Mouse (Mus musculus) gastrocnemius, postnatal 4 days (tissue): ENCODE data around the gene Setd2. TPM values are rescaled to one million over a fixed set of nuclear protein-coding genes. Genes with fewer than 3 reads are reported as not detected.
A peak's percentile ranks its signal among the peaks of the same experiment; 100 is the strongest.

Experiments used
- DNase-seq, 2 experiments: peaks; one replicate each; pipeline ENCODE4 v3.0.0; 2021 to 2022; ENCODE audit warnings: low spot score in 2 of 2, mixed read lengths in 2 of 2
- long read RNA-seq, 2 experiments: library from polyadenylated mRNA; stranded (forward); transcript quantifications; one replicate each; pipeline ENCODE4 v2.0.0; 2021
- total RNA-seq, 2 experiments: library from RNA; stranded (reverse); gene quantifications; 2 replicates each; pipeline ENCODE4 v1.2.3; 2021

Setd2 gene
- total RNA-seq, result 10 to 100 TPM; 61.7 to 62.3 TPM
- long read RNA-seq, experiment 1, partial matches to known transcripts, result 5 of 6 reads
- long read RNA-seq, experiment 1, other reads (novel, unspliced or antisense), result 0 of 6 reads
- long read RNA-seq, experiment 2, partial matches to known transcripts, result 3 of 6 reads
- long read RNA-seq, experiment 2, other reads (novel, unspliced or antisense), result 3 of 6 reads

DNA sequence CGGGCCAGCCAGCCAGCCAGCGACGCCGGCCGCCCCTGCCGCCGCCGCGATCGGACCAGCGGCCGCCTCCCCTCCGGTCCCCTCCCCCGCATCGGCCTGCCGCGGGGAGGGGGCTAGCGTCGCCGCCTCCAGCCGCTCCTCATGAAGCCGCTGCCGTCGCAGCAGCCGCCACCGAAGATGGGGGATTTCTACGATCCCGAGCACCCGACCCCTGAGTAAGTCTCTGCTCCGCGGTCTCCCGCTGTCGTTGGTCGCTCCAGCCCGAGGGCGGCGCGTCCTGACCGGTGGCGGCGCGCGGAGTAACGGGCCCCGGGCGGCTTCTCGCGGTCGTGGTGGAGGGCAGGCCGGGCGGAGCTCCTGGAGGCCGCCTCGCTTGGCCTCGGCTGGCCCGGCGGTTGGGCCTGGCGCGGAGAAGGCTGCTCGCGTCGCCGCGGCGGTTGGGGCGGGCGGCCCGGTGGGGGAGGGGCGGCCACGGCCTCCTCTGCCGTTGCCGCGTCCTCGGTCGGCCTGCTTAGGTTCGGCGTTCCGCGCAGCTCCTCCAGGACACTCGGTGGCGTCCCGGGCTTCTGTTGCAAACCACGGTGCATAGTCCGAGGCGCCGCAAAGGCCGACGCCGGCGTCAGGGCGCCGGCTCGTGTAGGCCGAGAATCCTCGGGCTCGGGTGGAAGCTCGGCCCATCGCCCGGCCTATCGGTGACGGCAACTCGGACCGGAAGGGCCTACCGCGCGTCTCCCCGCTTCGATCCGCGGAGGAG lies at the start of gene Setd2:
Setd2 (plus strand) TSS at position 60 of the 754 bp plus-strand sequence.
- peak; percentile 62 to 76 for DNase-seq

DNA sequence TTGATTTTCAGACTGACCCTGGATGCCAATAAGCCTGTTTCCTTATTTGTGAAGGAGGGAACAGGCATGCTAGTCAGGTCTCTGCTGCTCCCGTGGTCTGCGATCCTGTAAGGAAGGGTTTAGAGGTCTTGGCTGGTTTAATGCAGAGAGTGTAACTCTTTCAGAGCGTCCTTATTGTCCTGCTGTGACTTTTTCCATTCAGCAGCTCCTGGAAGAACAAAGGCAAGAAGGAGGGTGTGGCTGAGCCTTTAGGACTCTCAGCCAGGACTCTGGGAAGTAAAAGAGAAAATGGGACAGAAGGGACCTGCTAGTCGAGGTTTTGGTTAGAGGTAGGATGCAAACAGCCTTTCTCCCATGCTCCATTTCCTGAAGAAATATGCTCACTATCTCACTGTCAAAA lies 43.6 kb upstream of the Setd2 start:
- no peak for DNase-seq

DNA sequence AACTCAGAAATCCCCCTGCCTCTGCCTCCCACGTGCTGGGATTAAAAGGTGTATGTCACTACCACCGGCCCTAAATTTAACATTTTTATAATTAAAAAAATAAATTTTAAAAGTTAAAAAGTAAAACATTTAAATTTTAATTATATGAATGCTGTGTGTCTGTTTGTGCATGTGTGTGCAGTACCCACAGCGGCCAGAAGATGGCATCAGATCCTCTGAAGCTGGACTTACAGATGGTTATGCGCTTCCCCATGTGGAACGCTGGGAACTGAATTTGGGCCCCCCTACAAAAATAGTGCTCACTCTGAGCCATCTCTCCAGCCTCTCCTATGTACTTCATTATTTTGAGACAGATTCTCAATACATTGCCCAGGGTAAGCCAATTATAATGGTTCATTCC lies 41.5 kb upstream of the Setd2 start:
- DNase-seq, result no peak

DNA sequence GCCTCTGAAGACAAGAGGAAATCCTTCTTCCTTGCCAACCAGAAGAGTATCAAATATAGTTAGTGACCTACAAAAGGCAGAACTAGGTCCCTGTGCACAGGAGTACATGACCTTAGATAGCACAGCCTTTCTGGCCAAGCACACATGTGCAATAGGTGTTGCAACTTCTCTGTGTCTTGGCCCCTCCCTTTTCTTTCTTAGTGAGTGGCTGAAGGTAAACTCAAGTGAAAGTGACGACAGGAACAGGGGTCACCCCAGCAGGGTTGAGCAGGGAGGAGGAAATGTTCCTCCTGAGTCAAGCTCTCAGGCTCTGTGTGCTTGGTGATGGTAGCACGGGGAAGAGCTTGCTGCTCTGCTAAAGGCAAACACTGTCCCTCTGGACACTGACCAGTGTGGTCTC lies 6.7 kb upstream of the Setd2 start:
- no peak for DNase-seq

DNA sequence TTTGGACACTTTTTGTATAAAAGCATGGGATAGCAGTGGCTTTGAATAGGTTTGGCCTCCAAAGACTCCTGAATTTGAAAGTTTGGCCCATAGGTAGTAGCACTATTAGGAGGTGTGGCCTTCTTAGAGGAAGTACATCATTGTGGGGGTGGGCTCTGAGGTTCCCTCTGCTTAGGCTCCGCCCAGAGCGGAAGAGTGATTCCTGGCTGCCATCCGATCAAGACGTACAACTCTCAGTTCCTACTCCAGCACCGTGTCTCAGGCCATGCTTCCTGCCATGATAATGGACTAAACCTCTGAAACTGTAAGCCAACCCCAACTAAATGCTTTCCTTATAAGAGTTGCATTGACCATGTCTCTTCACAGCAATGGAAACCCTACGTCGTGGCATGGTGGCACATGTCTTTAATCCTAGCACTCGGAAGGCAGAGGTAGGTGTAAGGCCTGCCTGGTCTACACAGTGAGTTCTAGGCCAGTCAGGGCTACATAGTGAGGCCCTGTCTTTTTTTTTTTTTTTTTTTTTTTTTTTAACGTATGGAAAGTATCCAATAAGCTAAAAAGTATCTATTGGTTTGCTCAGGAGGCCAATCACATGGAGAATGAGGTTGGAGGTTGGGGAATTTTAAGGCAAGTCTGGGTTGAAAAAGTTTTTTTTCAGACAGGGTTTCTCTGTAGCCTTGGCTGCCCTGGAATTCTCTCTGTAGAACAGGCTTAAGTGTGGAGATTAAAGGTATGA lies 3.2 kb upstream of the Setd2 start:
- no peak for DNase-seq

DNA sequence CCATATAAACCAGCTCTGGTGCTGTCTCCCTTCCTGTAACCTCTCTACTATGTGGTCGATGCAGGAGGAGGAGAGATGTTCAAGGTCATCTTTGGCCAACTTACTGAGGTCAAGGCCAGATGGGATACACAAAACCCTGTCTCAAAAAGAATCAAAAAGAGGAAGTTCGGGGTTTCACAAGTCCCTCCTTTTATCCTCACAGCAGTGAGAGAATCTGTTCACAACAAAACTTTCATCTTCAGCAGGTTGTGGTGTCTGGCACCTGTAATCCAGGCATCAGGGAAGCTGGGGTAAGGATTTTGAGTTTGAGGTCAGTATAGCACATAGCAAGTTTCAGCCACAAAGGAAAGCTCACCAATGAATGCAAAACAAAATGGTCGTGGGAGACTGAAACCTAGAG lies 1.7 kb upstream of the Setd2 start:
- DNase-seq, result no peak

DNA sequence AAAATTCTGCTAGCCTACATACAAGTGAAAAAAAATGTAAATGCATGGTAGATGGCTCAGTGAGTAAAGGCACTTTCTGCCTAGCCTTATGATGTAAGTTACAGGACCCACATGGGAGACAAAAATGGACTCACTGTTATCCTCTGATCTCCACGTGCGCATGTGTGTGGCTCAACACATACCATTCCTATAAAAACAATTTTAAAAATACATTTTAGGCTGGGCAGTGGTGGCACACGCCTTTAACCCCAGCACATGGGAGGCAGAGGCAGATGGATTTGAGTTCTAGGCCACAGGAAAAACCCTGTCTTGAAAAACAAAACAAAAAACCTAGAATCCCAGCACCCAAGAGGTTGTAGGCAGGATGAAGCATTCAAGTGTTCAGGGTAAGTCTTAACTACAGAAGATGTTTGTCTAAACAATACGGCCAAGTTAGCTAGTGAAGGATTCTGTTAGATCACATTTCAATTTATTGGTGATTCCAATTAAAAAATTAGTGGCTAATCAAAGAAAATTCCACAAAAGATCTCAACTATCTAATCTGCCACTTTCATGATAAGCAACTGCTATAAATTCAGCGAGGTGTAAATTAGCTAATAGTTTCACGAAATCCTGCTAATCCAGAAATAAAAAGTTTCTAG lies 1.1 kb upstream of the Setd2 start:
- no peak for DNase-seq

DNA sequence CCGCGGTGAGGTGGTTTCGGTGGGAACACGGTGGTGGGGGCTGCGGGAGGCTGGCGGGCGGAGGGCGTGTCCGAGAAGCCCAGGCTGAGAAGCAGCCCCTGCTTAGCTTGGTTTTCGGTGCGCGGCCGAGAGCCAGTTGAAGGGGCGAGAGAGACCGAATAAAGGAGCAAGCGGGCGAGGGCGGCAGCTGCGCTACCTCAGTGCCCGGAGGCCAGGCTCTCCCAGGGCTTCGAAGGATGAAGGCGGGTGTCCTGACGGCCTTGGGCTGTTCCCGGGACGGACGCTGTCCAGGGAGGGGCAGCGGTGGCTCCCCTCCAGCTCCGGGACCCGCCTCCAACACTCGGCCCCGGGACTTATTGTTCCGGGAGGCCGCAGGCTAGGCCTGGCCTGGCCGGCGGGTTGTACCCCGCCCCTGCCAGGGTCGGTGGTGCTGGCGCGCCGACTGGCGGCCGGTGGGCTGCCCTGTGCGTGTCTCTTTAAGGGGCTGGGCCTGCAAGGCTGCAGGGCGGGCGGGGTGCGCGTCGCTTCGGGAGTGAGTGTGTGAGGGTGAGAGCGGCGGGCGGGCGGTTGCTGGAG lies 395 bp upstream of the Setd2 start:
- peak; percentile 94 to 96 for DNase-seq

DNA sequence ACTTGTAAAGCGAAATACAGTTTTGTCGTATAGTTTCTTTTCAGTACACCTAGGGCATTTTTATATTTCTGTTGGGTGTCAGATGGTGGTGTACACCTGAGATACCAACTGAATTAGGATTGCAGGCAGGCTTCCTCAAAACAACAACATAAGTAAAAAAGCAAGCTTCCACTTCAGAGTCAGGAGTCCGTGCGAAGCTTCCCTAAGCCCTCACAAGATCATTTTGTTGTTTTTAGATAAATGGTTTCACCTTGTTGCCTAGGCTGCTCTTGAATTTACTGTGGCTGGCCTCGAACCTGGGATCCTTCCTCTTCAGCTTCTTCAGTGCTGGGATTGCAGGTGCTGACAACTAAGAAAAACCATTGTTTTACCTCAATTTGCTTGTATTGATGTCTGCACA lies 1.2 kb downstream of the Setd2 start:
- DNase-seq, result no peak

DNA sequence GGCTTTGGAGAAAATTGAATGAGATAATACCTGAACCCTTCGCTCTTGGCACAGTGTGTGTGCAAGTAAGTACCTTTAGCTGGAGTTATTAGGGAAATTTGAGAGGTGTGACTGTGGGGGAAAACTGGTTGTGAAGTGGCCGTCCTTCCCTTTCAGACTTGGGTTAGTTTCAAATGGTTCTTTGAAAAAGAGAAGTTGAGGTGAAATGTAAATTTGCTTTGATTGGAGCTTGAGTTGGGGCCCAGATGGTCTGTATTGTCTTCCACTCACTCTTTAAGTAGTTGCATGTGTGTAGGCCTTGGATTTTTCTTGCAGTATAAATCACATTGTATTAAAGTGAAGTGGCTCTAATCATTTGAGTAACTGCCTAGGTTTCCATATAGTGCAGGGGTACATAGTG lies 2.7 kb downstream of the Setd2 start:
- no peak for DNase-seq

DNA sequence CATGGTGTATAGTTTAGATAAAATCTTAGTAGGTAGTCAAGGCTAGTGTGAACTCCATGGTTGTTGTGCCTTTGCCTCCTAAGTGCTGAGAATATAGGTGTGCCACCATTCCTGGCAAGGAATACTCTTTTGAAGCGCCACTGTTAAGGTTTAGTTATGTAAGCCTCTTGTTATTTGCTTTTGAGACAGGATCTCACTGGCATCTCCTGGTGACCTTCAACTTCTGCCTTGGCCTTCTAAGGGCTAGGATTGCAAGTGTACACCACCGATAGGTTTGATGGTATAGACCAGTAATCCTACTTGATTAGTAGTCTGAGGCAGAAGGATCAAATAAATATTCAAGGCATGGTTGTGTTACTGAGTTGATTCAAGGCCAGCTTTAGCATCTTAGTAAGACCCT lies 4.2 kb downstream of the Setd2 start:
- DNase-seq, result no peak

DNA sequence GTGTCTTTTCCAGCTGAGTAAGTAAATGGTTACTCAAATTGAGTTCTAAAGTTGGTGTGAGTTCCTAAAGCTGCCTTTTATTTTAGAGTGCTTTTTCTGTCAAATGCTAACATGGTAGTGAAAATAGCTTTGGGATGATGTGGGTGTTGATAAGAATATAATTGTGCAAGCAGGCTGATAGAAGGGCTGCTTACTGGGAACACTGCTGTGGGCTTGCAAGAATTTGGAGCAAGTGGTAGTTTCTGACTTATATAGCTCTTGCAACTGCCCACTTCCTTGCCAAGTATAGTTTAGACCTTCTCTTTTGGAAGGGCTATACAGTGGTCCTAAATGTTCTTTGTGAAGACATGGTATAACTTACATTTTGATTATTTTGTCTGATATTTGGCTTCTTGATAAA lies 6.1 kb downstream of the Setd2 start:
- DNase-seq, result no peak

DNA sequence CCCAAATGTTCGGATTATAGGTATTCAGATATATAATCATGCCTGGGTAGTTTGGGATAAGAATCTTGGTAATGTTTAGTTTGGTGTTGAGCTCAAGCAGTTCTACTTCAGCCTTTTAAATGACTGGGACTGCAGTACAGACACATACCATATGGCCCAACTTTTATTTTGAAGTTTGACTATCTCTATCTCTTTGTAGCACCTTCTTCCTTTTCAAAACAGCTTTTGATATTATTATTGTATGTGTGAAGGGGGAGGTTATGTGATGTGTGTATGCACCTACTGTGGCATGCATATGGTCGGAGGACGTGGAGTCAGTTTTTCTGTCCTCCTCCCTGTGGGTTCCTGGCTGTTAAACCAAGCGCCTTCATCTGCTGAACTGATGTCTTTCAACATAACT lies 9.6 kb downstream of the Setd2 start:
- DNase-seq, result no peak

DNA sequence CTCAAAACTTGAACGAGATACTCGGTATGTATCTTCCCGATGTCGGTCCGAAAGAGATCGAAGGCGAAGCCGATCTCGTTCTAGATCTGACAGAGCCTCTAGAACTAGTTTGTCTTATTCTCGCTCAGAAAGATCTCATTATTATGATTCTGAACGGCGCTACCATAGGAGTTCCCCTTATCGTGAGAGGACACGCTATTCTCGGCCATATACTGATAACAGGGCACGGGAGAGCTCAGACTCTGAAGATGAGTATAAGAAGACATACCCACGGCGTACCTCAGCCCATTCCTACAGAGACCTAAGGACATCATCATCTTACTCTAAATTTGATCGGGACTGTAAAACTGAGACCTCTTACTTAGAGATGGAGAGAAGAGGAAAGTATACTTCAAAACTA lies 15.9 kb downstream of the Setd2 start:
- no peak for DNase-seq

DNA sequence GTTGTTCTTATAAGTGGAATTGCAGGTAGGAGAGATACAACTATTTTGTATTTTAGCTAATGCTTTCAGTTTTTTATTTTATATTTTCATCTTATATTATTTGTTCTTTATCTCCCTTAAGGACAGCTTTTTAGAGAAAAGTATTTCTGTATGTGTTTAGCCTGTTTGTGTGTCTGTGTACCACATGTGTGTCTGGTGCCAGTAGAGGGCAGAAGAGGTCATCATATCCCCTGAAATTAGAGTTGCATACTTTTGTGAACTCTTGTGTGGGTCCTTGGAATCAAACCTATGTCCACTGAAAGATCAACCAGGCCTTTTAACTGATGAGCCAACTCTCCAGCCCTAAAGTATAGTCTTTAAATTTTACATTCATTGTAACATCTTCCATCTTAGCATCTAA lies 35.9 kb downstream of the Setd2 start:
- DNase-seq, result no peak

DNA sequence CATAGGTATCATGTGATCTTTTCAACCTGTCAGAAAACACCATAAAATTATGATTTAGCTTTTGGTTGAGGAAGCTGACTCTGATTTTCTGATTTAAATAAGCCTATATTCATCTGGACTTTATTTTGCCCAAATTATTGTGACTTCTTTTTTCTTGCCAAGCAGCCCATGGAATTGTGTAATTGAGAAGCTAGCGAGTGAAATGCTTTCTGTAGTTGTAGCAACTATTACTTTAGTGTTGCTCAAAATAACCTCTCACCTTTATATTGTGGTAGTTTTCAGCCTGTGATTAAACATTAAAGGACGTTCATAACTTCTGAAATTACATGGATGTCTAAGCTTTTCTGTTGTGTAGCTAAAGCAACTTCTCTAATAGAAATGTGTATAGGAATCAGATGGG lies 49.8 kb downstream of the Setd2 start:
- DNase-seq, result no peak

DNA sequence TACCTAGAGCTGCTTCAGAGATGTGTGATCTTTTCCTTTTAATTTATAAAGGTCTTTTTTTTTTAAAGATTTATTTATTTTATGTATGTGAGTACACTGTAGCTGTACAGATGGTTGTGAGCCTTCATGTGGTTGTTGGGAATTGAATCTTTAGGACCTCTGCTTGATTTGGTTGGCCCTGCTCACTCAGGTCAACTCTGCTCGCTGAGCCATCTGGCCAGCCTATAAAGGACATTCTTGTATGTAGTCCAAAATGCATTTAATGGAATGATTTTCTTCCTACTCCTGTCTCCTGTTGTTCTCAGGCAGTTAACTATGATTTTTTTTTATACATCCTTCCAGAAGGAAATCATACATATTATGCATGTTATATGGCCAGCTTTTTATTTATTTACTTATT lies 51.1 kb downstream of the Setd2 start:
- DNase-seq, result no peak

DNA sequence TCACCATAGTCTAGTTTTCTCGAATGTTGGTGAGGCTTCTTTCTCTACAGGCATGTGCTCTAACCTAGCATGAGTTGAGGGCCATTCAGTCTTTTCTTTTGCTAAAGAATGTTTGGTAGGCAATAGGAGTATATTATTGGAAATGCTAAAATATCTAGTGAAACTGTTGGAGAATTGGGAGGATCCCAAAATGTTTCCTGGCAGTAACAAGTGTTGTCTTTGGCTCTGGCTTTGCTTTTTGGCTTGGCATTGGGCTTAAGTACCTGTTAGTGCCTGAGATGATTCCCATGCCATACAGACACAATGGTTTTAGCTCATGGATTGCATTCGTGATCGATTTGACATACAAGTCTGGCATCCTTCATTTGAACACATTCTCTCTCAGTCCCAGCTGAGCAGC lies 79.1 kb downstream of the Setd2 start:
- no peak for DNase-seq

DNA sequence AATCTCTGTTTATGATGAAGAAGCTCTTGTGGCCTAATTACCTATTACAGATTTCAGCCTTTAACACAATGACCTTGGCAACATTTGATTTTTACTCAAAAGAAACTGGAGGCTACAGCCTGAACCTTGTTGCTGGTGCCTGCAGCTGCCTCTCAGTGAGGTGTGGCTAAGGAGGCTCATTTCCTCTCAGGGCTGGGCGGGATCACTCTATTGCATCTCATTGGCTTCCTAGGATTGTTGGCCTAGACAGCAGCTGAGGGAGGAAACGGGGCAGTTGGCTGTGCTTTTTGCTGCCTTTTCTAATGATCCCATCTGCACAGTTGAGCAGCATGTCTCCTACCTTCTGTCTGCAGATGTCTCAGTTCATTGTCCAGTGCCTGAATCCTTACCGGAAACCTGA lies 84.7 kb downstream of the Setd2 start:
- no peak for DNase-seq

DNA sequence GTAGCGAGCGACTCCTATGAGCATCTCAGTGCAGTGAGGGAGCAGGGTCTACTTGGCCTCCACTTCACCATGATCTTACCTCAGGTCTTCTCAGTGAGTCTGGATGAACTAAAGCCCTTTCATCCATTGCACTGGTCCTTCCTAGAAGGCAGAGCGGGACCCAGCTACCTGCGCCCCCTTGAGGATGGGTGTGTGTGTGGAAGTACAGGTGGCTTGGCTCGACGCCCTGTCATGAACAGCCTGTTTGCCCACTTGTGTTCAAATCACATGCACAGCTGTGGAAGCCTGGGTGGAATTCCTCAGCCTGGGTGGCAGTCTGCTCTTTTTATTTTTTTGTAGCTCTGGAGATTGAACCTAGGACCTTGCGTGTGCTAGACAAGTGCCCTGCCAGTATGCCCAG lies 87.8 kb downstream of the Setd2 start:
- no peak for DNase-seq

DNA sequence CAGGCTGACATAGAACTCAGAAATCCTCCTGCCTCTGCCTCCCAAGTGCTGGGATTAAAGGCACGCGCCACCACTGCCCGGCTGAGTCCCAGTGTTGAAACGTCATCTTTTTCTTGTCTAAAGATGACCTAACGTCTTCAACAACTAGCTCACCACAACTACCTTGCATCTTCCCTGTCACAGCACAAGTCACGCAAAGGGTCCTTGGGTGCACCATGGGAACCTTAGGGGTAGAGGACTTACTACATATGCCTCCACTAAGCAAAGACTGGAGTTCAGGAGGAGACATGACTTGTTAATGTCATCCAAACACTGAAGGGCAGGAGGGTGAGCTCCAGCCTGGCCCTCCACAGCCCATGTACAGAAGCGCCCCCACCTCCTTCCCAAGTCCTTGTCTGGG lies 88.3 kb downstream of the Setd2 start:
- no peak for DNase-seq
